Mouse (Mus musculus) brown adipose tissue, adult 24 weeks (tissue): Measurements from ENCODE around the gene Fzd4. TPM values are rescaled to one million over a fixed set of nuclear protein-coding genes. Genes with fewer than 3 reads are reported as not detected.

ENCODE experiments used
- H3K27ac ChIP-seq: fragments of 200-500 bp; replicated peaks from 2 replicates; pipeline ENCODE4 v1.5.1; 2012; ENCODE audit warnings: low read depth, mild to moderate bottlenecking, low read length
- H3K4me1 ChIP-seq: fragments of 200-500 bp; 2 replicates; pipeline ENCODE4 v1.6.1; 2012; ENCODE audit warnings: low read length, mixed read lengths; ENCODE audit not compliant: control insufficient read depth, insufficient read depth, insufficient read length
- H3K4me3 ChIP-seq: fragments of 200-500 bp; 2 replicates; pipeline ENCODE4 v1.5.1; 2012; ENCODE audit warnings: low read depth, mild to moderate bottlenecking, low read length, moderate library complexity; ENCODE audit not compliant: insufficient read depth
- polyA plus RNA-seq: library from polyadenylated mRNA; stranded (reverse); fragments of >200 nt; gene quantifications from 2 replicates; pipeline ENCODE4 v1.2.4, GENCODE M21; 2012; ENCODE audit not compliant: missing spikeins, insufficient read depth, insufficient read length

Gene Fzd4
- polyA plus RNA-seq, 1 experiment, result 57.1 TPM

DNA sequence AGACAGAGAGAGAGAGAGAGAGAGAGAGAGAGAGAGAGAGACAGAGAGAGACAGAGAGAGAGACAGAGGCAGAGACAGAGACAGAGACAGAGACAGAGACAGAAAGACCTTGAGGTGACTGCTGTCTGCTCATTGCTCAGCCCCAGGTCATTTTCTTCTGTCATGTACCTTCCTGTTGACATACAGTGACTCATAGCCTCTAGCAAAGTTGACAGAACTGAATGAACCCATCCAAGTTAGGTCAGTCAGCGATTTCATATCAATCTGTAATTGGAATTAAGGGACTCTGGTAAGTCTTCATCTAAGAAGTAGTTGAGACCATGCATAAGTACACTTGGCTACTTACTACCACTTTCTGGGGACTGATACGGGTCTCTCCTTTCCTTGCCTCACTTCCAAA lies 27.0 kb downstream of the Fzd4 start:
- 0 out of 2 replicates have a peak, but pooled peaks cover 3% of the 10 kb centered on the region for H3K4me1 ChIP-seq
- no peak overlapping the region for H3K4me3 ChIP-seq
- H3K27ac ChIP-seq, result no peak overlapping the region

DNA sequence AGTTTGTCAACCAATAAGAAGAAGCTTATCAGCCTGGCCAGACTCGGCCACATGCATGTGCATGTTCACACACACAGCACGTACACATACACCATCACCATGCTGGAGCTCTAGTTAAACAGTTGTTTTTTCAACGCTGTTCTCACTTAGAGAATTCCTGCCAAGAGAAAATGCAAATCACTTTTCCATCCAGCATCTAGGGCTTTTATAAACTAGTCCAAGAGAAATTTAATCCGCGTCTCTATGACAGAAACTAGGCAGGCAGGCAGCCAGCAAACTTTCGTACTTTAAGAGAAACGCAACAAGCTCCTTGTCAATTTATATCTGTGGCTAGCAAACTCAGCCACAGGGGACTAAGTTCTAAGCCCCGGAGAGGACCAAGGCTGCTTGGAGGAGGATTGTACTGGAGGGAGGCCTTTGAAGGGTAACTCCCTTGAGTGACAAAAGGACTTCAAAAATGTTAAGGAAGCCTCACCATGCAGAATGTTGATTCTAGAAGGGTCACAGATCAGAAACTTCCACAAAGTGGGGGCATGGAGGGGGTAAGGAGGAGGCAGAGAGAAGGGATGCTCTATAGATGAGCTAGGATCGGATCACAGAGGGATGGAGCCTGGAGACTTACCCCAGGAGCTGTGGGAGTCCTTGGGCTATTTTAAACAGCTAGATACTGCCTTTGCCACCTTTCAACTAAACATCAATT lies 29.2 kb downstream of the Fzd4 start:
- no peak overlapping the region for H3K27ac ChIP-seq
- no peaks in the 10 kb centered on the region for H3K4me1 ChIP-seq
- no peak overlapping the region for H3K4me3 ChIP-seq

DNA sequence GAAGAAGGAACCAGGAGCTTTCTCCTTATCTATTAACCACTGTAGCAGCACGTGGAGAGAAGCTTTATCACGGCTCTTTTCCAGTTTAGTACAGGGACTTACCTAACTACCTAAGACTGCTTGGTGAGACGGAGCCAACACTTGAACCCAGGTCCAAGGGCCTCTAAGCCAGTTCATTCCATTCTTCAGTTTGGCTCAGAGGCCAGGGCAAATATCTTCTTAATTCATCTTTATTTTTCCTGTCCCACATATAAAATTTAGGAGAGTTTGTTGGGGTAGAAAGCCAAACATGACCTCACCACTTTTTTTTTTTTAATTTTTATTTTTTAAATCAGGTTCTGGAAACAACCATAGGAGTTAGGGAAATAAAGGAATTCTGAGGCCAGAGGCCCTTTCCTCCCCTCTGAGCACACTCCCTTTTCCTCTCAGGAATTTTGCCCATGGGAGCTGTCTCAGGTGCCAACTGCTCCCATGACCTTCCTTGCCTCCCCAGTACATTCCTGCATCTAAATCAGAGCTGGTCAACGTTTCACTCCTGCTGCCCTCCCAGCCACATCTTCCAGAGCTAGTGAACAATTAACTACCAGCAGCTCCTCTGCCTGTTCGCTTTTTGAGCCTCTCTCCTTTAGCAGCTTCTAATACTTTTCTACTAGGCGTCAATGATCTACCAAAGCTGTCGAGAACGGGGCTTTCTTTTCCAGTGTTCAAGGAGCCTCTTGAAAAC lies 29.9 kb downstream of the Fzd4 start:
- no peak overlapping the region for H3K27ac ChIP-seq
- no peaks in the 10 kb centered on the region for H3K4me1 ChIP-seq
- no peak overlapping the region for H3K4me3 ChIP-seq

DNA sequence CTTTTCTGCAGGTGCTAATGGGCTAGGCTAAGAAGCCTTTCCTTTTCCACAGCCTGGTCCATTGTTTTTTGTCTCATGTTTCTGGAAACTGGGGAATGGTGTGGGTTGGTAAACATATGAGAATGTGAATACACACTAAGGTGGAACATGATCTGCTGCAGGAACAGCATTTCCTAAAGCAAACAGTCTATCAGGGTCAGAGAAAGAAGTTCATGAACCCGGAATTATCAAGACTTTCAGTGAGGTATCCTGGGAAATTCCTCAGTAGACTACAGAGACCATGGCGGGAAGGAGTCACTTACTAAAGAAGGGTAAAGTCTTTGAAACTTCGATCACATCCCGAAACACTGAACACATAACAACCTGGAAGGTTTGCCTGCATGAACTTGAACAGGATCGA lies 32.2 kb downstream of the Fzd4 start:
- H3K27ac ChIP-seq, result no peak overlapping the region
- H3K4me1 ChIP-seq, result no peaks in the 10 kb centered on the region

DNA sequence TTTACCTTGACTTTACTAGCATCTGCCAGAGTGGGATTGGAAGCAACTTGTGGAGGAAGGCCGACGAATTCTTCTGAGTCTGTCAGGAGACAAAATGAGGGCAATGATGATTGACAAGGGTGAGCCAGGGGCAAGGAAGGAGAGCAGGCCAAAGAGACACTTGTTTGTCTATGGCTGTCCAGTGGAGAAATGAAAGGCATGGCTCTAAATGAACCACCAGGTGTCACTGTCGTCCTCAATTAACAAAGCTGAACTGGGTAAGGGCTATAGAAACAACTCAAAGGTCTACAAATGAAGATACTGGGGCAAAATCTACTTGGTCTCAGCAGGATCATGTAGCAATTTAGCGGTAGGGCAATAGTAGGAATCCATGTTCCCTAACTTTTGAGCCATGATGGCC lies 33.4 kb downstream of the Fzd4 start:
- Histone ChIP-seq H3K4me1 (no peaks in the 10 kb centered on the region), H3K4me3 (no peak overlapping the region), H3K27ac (no peak overlapping the region)

More for the DNA sequence above, 32.2 kb downstream of the Fzd4 start:
- no peak overlapping the region for H3K4me3 ChIP-seq

DNA sequence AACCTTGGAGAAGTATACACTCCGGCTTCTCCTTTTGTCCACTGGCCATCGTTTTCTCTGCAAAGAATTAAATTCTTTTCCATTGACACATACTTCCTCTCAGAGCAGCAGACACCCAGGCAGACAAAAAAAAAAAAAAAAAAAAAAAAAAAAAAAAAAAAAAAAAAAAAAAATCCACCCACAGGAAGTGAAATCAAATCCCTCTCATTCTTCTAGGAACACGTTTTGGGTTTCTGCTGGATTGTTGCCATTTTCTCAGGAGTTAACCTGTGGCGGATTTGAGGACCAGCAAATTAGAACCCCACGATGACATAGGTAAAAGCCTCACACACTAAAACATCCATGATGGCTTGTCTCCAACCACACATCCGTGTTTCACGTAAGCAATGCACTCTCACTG lies 37.1 kb downstream of the Fzd4 start:
- Histone ChIP-seq H3K27ac (no peak overlapping the region), H3K4me3 (no peak overlapping the region), H3K4me1 (no peaks in the 10 kb centered on the region)

DNA sequence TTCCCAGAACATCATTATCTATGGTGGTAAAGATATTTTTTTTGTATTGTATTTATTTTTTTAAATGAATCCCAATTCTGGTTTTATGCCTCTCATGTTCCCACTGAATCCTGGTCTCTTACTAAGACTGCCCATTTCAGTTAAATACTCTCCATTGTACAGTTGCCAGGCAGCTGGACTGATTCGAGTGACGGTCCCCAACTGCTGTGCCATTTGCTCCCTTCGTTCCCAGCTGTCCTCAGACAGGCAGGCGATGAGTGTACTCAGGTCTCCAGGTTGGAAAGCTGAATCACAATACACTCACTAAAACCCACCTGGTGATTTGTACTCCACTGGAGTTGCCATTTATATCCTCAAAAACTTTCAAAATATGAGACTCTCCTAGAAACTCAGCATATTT lies 38.1 kb downstream of the Fzd4 start:
- Histone ChIP-seq H3K27ac (no peak overlapping the region), H3K4me1 (no peaks in the 10 kb centered on the region), H3K4me3 (no peak overlapping the region)

DNA sequence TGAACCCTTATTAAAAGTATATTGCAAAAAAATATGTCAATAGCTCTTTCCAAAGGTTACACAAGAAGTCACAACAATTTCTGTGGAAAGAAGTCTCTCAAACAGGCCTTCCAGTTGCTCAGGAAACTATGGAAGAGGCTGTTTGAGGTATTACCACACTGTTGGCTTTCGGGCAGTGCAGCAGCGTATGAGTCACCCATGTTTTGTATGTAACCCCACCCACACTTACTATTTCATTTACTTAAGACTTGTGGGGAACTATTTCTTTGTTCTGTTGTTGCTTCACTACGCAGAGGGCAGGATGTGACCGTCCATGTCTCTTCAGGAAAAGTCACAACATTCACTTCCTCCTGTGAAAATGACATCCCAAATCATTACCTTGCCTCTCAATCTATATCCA lies 41.0 kb downstream of the Fzd4 start:
- Histone ChIP-seq H3K4me3 (no peak overlapping the region), H3K4me1 (no peaks in the 10 kb centered on the region), H3K27ac (no peak overlapping the region)

DNA sequence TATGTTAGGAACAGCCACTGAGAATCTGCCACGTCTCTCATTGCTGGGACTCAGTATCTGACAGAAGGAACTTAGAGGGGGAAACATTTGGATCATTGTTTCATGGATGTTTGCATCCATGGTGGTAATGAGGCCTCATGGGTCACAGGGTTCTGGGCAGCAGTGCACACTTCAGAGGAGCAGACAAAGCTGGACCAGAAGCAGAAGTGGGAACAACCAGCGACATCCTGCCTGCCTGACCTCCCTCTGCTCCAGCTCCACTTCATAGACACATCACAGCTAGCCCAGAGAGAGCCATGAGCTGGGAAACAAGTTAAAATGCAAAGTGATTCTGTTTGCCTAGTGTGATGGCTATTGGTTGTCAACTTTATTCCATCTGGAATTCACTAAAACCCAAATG lies 46.2 kb downstream of the Fzd4 start:
- Histone ChIP-seq H3K4me3 (no peak overlapping the region), H3K4me1 (no peaks in the 10 kb centered on the region)

DNA sequence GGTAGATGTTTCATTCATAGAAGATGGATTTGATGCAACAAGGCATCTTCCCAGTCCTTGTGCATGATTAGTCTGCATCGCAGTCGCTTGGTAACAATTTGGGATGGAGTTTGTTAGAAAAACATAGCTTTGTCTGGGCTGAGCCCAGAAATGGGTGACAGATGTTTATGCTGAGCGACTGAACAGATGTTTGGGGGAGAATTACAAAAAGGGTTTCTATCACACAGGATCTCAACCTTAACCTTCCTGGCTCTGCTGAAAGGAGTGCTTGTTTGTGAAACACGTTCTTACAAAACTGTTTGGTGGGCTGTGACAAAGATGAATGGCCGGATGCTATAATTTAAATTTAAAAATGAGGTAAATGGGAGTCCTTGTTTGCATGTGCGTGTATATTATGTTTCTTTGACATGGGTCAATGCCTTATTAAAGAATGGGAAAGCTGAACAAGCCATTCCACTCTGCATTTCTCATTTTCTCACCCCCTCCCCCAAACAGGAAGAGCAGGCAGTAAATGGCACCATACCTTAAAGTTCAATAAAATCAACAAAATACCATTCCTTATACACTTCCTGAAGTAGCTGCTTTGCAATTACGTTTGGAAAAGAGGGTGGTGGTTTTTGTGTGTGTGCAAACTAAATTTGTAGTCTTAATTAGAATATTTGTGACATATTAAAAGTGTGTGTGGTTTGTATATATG lies 52.4 kb downstream of the Fzd4 start:
- H3K4me3 ChIP-seq, result no peak overlapping the region
- no peak overlapping the region for H3K27ac ChIP-seq
- no peaks in the 10 kb centered on the region for H3K4me1 ChIP-seq

More for the DNA sequence above, 46.2 kb downstream of the Fzd4 start:
- no peak overlapping the region for H3K27ac ChIP-seq

DNA sequence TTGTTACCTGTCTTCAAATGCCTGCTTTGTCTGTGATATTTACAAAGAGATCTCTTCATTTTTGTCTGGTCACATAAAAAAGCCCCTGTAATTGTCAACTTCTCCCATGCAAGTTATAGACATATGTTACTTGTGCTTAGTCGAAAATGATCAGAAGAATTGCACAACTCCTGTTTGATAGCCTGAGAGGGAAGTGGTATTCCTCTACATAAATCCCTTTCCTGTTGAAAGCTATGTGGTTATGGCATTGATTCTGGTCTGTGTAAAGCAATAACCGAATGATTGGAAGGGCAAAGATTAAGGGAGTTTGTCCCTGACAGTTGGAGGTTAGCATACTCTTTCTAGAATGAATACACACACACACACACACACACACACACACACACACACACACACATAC lies 55.5 kb downstream of the Fzd4 start:
- Histone ChIP-seq H3K27ac (no peak overlapping the region), H3K4me1 (no peaks in the 10 kb centered on the region), H3K4me3 (no peak overlapping the region)

DNA sequence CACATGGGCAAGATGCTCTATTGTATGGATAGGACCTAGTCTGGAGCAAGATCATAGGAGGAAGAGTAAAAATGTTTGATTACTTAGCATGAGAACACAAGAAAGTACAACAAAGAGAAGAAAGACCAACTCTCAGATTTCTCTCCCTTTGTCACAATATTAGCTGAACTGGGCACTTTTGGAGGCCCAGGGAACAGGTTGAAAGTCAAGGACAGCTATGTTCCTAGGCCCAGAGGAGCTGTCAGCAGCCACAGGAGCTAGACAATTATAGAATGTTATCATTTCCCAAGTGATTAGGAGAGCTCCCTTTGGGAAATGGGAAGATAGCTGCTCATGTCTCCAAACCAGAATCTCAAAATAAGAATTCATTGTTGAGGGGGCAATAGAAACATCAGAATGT lies 56.8 kb downstream of the Fzd4 start:
- Histone ChIP-seq H3K4me1 (no peaks in the 10 kb centered on the region), H3K27ac (no peak overlapping the region), H3K4me3 (no peak overlapping the region)

DNA sequence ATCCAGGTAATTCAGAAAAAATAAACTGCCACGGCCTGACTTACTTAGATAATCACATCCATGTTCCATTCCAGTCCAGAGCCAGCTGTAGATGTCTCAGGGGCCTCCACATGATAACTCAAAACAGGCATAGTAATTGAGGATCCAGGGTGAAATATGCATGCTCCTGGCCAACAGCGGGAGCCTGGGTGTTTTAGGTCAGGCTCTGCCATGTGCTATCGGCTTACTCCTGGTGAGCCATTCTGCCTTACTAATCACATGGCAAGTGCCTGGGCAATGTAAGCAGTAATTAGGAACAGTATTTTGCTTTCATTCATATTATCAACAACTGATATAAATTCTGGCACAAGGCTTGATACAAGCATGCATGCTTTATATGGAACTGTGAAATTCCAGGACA lies 57.2 kb downstream of the Fzd4 start:
- Histone ChIP-seq H3K27ac (no peak overlapping the region), H3K4me3 (no peak overlapping the region), H3K4me1 (no peaks in the 10 kb centered on the region)
